Mouse (Mus musculus) embryonic facial prominence, embryonic 13.5 days (tissue): ENCODE measurements at regions not wholly inside any gene's neighbourhood (a gene's known extent, or its start where the extent isn't known, plus 50 kb on each side); places are given as distances from the start of the nearest gene placed in this dataset.

Source experiments
- ATAC-seq: fragments of 200-750 bp; cut with Nextera tagmentation; 2 replicates; pipeline ENCODE4 v1.8.0; 2017; ENCODE audit warnings: low read depth; ENCODE audit not compliant: insufficient number of reproducible peaks, insufficient read depth, low FRiP score, low TSS enrichment
- H3K27ac ChIP-seq: fragments of 300-500 bp; sonication (generic); 2 replicates; pipeline ENCODE4 v1.5.1; 2015; ENCODE audit warnings: moderate library complexity, mild to moderate bottlenecking, inconsistent platforms
- H3K27me3 ChIP-seq: fragments of 300-500 bp; sonication (generic); 2 replicates; pipeline ENCODE4 v1.6.1; 2015; ENCODE audit warnings: mild to moderate bottlenecking, inconsistent platforms
- H3K36me3 ChIP-seq: fragments of 300-500 bp; sonication (generic); 2 replicates; pipeline ENCODE4 v1.6.1; 2015; ENCODE audit warnings: mild to moderate bottlenecking, inconsistent platforms
- H3K4me1 ChIP-seq: fragments of 300-500 bp; sonication (generic); 2 replicates; pipeline ENCODE4 v1.6.1; 2015; ENCODE audit warnings: inconsistent platforms
- H3K4me2 ChIP-seq: fragments of 300-500 bp; sonication (generic); 2 replicates; pipeline ENCODE4 v1.6.1; 2015; ENCODE audit warnings: moderate library complexity, mild to moderate bottlenecking, inconsistent platforms
- H3K4me3 ChIP-seq: fragments of 300-500 bp; sonication (generic); 2 replicates; pipeline ENCODE4 v1.5.1; 2015; ENCODE audit warnings: mild to moderate bottlenecking, inconsistent platforms
- H3K9ac ChIP-seq: fragments of 300-500 bp; sonication (generic); 2 replicates; pipeline ENCODE4 v1.6.1; 2015; ENCODE audit warnings: mild to moderate bottlenecking, inconsistent platforms
- H3K9me3 ChIP-seq: fragments of 300-500 bp; sonication (generic); 2 replicates; pipeline ENCODE4 v1.6.1; 2016; ENCODE audit warnings: inconsistent platforms
- WGBS: fragments of 180-500 bp; shearing (Covaris S2); methylation state at CpG from one replicate; pipeline ENCODE4 v1.1.7; 2015; ENCODE audit warnings: mixed read lengths; 5-methylcytosine and 5-hydroxymethylcytosine counted together

GRCm38 (mm10) chr2:80855214-80855613 lies 238.2 kb downstream of the Nup35 start:
- Histone ChIP-seq H3K9me3 (no peaks in the 10 kb centered on the region), H3K27me3 (no peaks in the 10 kb centered on the region), H3K4me3 (no peak overlapping the region), H3K9ac (no peak overlapping the region), H3K4me1 (no peaks in the 10 kb centered on the region; the same call in 1 of the 2 replicates), H3K36me3 (no peaks in the 10 kb centered on the region), H3K4me2 (no peak overlapping the region), H3K27ac (no peak overlapping the region)
- ATAC-seq, result no peak
- 75% methylated on average over 4 of the region's 4 CpGs for WGBS

GRCm38 (mm10) chr2:80870046-80870445 lies 253.0 kb downstream of the Nup35 start:
- Histone ChIP-seq H3K9me3 (no peaks in the 10 kb centered on the region), H3K27ac (no peak overlapping the region), H3K4me3 (no peak overlapping the region), H3K9ac (no peak overlapping the region), H3K4me1 (no peaks in the 10 kb centered on the region), H3K4me2 (no peak overlapping the region), H3K36me3 (no peaks in the 10 kb centered on the region), H3K27me3 (no peaks in the 10 kb centered on the region)
- ATAC-seq, result no peak
- 73% methylated on average over 8 of the region's 9 CpGs for WGBS

GRCm38 (mm10) chr2:80870458-80870857 lies 253.4 kb downstream of the Nup35 start:
- Histone ChIP-seq H3K4me3 (no peak overlapping the region), H3K4me1 (no peaks in the 10 kb centered on the region), H3K36me3 (no peaks in the 10 kb centered on the region), H3K9me3 (no peaks in the 10 kb centered on the region), H3K9ac (no peak overlapping the region), H3K27ac (no peak overlapping the region), H3K27me3 (no peaks in the 10 kb centered on the region), H3K4me2 (no peak overlapping the region)
- ATAC-seq, result no peak
- WGBS, result 82% methylated on average over 6 of the region's 6 CpGs

- Histone ChIP-seq H3K4me1 (no peaks in the 10 kb centered on the region), H3K27me3 (no peaks in the 10 kb centered on the region), H3K9me3 (no peaks in the 10 kb centered on the region), H3K4me2 (no peak overlapping the region), H3K36me3 (no peaks in the 10 kb centered on the region), H3K9ac (no peak overlapping the region), H3K4me3 (no peak overlapping the region), H3K27ac (no peak overlapping the region)
- 87% methylated on average over 6 of the region's 6 CpGs for WGBS
- no peak for ATAC-seq
These were observed 254.3 kb downstream of the Nup35 start for GRCm38 (mm10) chr2:80871356-80871755.

GRCm38 (mm10) chr2:80878437-80878836 lies 261.4 kb downstream of the Nup35 start:
- no peaks in the 10 kb centered on the region for H3K27me3 ChIP-seq
- 95% methylated on average over 2 of the region's 2 CpGs for WGBS
- no peaks in the 10 kb centered on the region for H3K9me3 ChIP-seq
- H3K4me2 ChIP-seq, result no peak overlapping the region
- no peaks in the 10 kb centered on the region for H3K36me3 ChIP-seq
- H3K4me1 ChIP-seq, result no peaks in the 10 kb centered on the region
- no peak overlapping the region for H3K4me3 ChIP-seq
- ATAC-seq, result no peak
- H3K27ac ChIP-seq, result no peak overlapping the region
- H3K9ac ChIP-seq, result no peak overlapping the region

- WGBS, result 63% methylated on average over 5 of the region's 5 CpGs
- no peak overlapping the region for H3K4me2 ChIP-seq
- H3K9ac ChIP-seq, result no peak overlapping the region
- H3K9me3 ChIP-seq, result no peaks in the 10 kb centered on the region
- no peaks in the 10 kb centered on the region for H3K27me3 ChIP-seq
- no peaks in the 10 kb centered on the region for H3K4me1 ChIP-seq
- no peak overlapping the region for H3K27ac ChIP-seq
- no peak overlapping the region for H3K4me3 ChIP-seq
- H3K36me3 ChIP-seq, result no peaks in the 10 kb centered on the region
- ATAC-seq, result no peak
These were observed 267.2 kb downstream of the Nup35 start for GRCm38 (mm10) chr2:80884231-80884630.

GRCm38 (mm10) chr2:80902050-80902449 lies 285.0 kb downstream of the Nup35 start:
- H3K27me3 ChIP-seq, result no peaks in the 10 kb centered on the region
- no peak overlapping the region for H3K27ac ChIP-seq
- no peak for ATAC-seq
- no peak overlapping the region for H3K4me3 ChIP-seq
- no peaks in the 10 kb centered on the region for H3K9me3 ChIP-seq
- 49% methylated on average over 3 of the region's 3 CpGs for WGBS
- no peak overlapping the region for H3K9ac ChIP-seq
- no peaks in the 10 kb centered on the region for H3K4me1 ChIP-seq
- H3K4me2 ChIP-seq, result no peak overlapping the region
- H3K36me3 ChIP-seq, result no peaks in the 10 kb centered on the region

- H3K9ac ChIP-seq, result no peak overlapping the region
- no peak for ATAC-seq
- no peak overlapping the region for H3K4me3 ChIP-seq
- no peak overlapping the region for H3K27ac ChIP-seq
- WGBS, result 91% methylated on average over 2 of the region's 2 CpGs
- no peaks in the 10 kb centered on the region for H3K4me1 ChIP-seq
- no peaks in the 10 kb centered on the region for H3K36me3 ChIP-seq
- no peak overlapping the region for H3K4me2 ChIP-seq
- no peaks in the 10 kb centered on the region for H3K27me3 ChIP-seq
- H3K9me3 ChIP-seq, result no peaks in the 10 kb centered on the region
These were observed 296.4 kb downstream of the Nup35 start for GRCm38 (mm10) chr2:80913478-80913877.

GRCm38 (mm10) chr2:80945521-80945920 lies 328.5 kb downstream of the Nup35 start:
- Histone ChIP-seq H3K9ac (no peak overlapping the region), H3K4me1 (no peaks in the 10 kb centered on the region), H3K4me3 (no peak overlapping the region), H3K4me2 (no peak overlapping the region), H3K27me3 (no peaks in the 10 kb centered on the region), H3K36me3 (no peaks in the 10 kb centered on the region), H3K27ac (no peak overlapping the region), H3K9me3 (no peaks in the 10 kb centered on the region)
- ATAC-seq, result no peak
- 79% methylated on average over 3 of the region's 3 CpGs for WGBS

GRCm38 (mm10) chr2:80966766-80967165 lies 349.7 kb downstream of the Nup35 start:
- Histone ChIP-seq H3K4me2 (no peak overlapping the region), H3K9me3 (no peaks in the 10 kb centered on the region), H3K4me3 (no peak overlapping the region), H3K36me3 (no peaks in the 10 kb centered on the region), H3K4me1 (peaks cover 8% of the 10 kb centered on the region), H3K27ac (no peak overlapping the region), H3K27me3 (no peaks in the 10 kb centered on the region), H3K9ac (no peak overlapping the region)
- ATAC-seq, result no peak
- WGBS, result 82% methylated on average over 5 of the region's 5 CpGs

- Histone ChIP-seq H3K4me2 (no peak overlapping the region), H3K9me3 (no peaks in the 10 kb centered on the region), H3K36me3 (no peaks in the 10 kb centered on the region), H3K27ac (no peak overlapping the region), H3K4me3 (no peak overlapping the region), H3K4me1 (peaks cover 8% of the 10 kb centered on the region), H3K27me3 (no peaks in the 10 kb centered on the region), H3K9ac (no peak overlapping the region)
- 70% methylated on average over 11 of the region's 11 CpGs for WGBS
- ATAC-seq, result no peak
These were observed 350.2 kb downstream of the Nup35 start for GRCm38 (mm10) chr2:80967260-80967659.

GRCm38 (mm10) chr2:80969354-80969753 lies 352.3 kb downstream of the Nup35 start:
- Histone ChIP-seq H3K9me3 (no peaks in the 10 kb centered on the region), H3K4me1 (peaks cover 8% of the 10 kb centered on the region), H3K36me3 (no peaks in the 10 kb centered on the region), H3K9ac (no peak overlapping the region), H3K4me2 (no peak overlapping the region), H3K4me3 (no peak overlapping the region), H3K27me3 (no peaks in the 10 kb centered on the region), H3K27ac (no peak overlapping the region; the same call in 1 of the 2 replicates)
- WGBS, result 23% methylated on average over 5 of the region's 5 CpGs
- 0 out of 2 replicates have a peak, but pooled peaks have one; percentile 37 for ATAC-seq

- no peaks in the 10 kb centered on the region for H3K9me3 ChIP-seq
- 84% methylated on average over 2 of the region's 2 CpGs for WGBS
- no peak for ATAC-seq
- H3K4me3 ChIP-seq, result no peak overlapping the region
- peaks cover 8% of the 10 kb centered on the region for H3K4me1 ChIP-seq
- H3K27ac ChIP-seq, result no peak overlapping the region
- H3K4me2 ChIP-seq, result no peak overlapping the region
- H3K9ac ChIP-seq, result no peak overlapping the region
- no peaks in the 10 kb centered on the region for H3K27me3 ChIP-seq
- no peaks in the 10 kb centered on the region for H3K36me3 ChIP-seq
These were observed 356.2 kb downstream of the Nup35 start for GRCm38 (mm10) chr2:80973217-80973616.
